Mouse (Mus musculus): ENCODE data around the gene Tarbp1. TPM values are rescaled to one million over a fixed set of nuclear protein-coding genes. Genes with fewer than 3 reads are reported as not detected.
A peak's percentile ranks its signal among the peaks of the same experiment; 100 is the strongest.
"Not testable (repeated sequence)": the region's sequence is repeated elsewhere in the genome, so short reads cannot be mapped to it uniquely, and the experiment has no call there.

The Tarbp1 gene
- total RNA-seq, 1 experiment: 9.5 TPM

GRCm38 (mm10) chr8:126481494-126482347 lies 6.9 kb upstream of the Tarbp1 start:
- Histone ChIP-seq H3K27ac (ENCODE audit: insufficient read depth, low read depth, low read length, poor library complexity, severe bottlenecking) (no peak overlapping the region), H3K4me3 (ENCODE audit: insufficient read depth in 1 of 2, low read depth in 1 of 2, low read length in 2 of 2, poor library complexity in 1 of 2, severe bottlenecking in 1 of 2) (no peak overlapping the region), H3K9ac (ENCODE audit: insufficient read depth, low read depth, low read length, poor library complexity, severe bottlenecking) (no peak overlapping the region), H3K4me1 (ENCODE audit: control insufficient read depth in 2 of 2, insufficient read depth in 2 of 2, low read length in 2 of 2, poor library complexity in 1 of 2) (no peaks in the 10 kb centered on the region), H3K36me3 (ENCODE audit: control insufficient read depth, insufficient read depth, low read length, poor library complexity, severe bottlenecking) (no peaks in the 10 kb centered on the region), H3K9me3 (ENCODE audit: control insufficient read depth, insufficient read depth, low read depth, low read length) (no peaks in the 10 kb centered on the region)
- in situ Hi-C loops (cut with MboI; ENCODE audit: low sequenced_read_pairs in 2 of 2, unreplicated experiment in 2 of 2): loop anchor here in 1 of 2 experiments (25.0 kb wide), 1 partner anchor 406 kb away; no protein-coding TSS in a partner anchor
- TF ChIP-seq CHD2 (IDR thresholded peaks at IDR 0.05; ENCODE audit: low read depth, low read length) (no peak), ZNF384 (IDR thresholded peaks at IDR 0.05; ENCODE audit: low read depth, low read length) (no peak), ZC3H11A (IDR thresholded peaks at IDR 0.05; ENCODE audit: borderline replicate concordance, low read depth, low read length) (no peak), HCFC1 (IDR thresholded peaks at IDR 0.05; ENCODE audit: borderline replicate concordance, insufficient read depth, low read length) (no peak), MAFK (IDR thresholded peaks at IDR 0.05; ENCODE audit: insufficient read depth, low read depth, low read length) (no peak)
- no peak for DNase-seq (ENCODE audit: low read depth, low spot score)

GRCm38 (mm10) chr8:126480366-126480765 lies 5.5 kb upstream of the Tarbp1 start:
- Histone ChIP-seq H3K9ac (ENCODE audit: insufficient read depth, low read depth, low read length, poor library complexity, severe bottlenecking) (no peak overlapping the region), H3K27ac (ENCODE audit: insufficient read depth, low read depth, low read length, poor library complexity, severe bottlenecking) (no peak overlapping the region), H3K36me3 (ENCODE audit: control insufficient read depth, insufficient read depth, low read length, poor library complexity, severe bottlenecking) (no peaks in the 10 kb centered on the region), H3K4me1 (ENCODE audit: control insufficient read depth in 2 of 2, insufficient read depth in 2 of 2, low read length in 2 of 2, poor library complexity in 1 of 2) (peaks cover 0 to 6% of the 10 kb centered on the region in 2 experiments; a peak in 1 of 4 replicates), H3K9me3 (ENCODE audit: control insufficient read depth, insufficient read depth, low read depth, low read length) (no peaks in the 10 kb centered on the region), H3K4me3 (ENCODE audit: insufficient read depth in 1 of 2, low read depth in 1 of 2, low read length in 2 of 2, poor library complexity in 1 of 2, severe bottlenecking in 1 of 2) (no peak overlapping the region)
- TF ChIP-seq HCFC1 (IDR thresholded peaks at IDR 0.05; ENCODE audit: borderline replicate concordance, insufficient read depth, low read length): no peak
- in situ Hi-C loops (cut with MboI; ENCODE audit: low sequenced_read_pairs in 2 of 2, unreplicated experiment in 2 of 2): loop anchor here in 1 of 2 experiments (25.0 kb wide), 1 partner anchor 407 kb away; no protein-coding TSS in a partner anchor
- no peak for DNase-seq (ENCODE audit: low read depth, low spot score)

- no peak for DNase-seq (ENCODE audit: low read depth, low spot score)
- H3K4me3 ChIP-seq (ENCODE audit: insufficient read depth in 1 of 2, low read depth in 1 of 2, low read length in 2 of 2, poor library complexity in 1 of 2, severe bottlenecking in 1 of 2): no peak overlapping the region
- H3K9ac ChIP-seq (ENCODE audit: insufficient read depth, low read depth, low read length, poor library complexity, severe bottlenecking): no peak overlapping the region
- no peaks in the 10 kb centered on the region for H3K9me3 ChIP-seq (ENCODE audit: control insufficient read depth, insufficient read depth, low read depth, low read length)
- in situ Hi-C loops (cut with MboI; ENCODE audit: low sequenced_read_pairs in 2 of 2, unreplicated experiment in 2 of 2): loop anchor here in 1 of 2 experiments (25.0 kb wide), 1 partner anchor 409 kb away; no protein-coding TSS in a partner anchor
- H3K27ac ChIP-seq (ENCODE audit: insufficient read depth, low read depth, low read length, poor library complexity, severe bottlenecking): no peak overlapping the region
- H3K36me3 ChIP-seq (ENCODE audit: control insufficient read depth, insufficient read depth, low read length, poor library complexity, severe bottlenecking): no peaks in the 10 kb centered on the region
- TF ChIP-seq MAFK (IDR thresholded peaks at IDR 0.05; ENCODE audit: insufficient read depth, low read depth, low read length) (no peak), CHD2 (IDR thresholded peaks at IDR 0.05; ENCODE audit: low read depth, low read length) (no peak), ZNF384 (IDR thresholded peaks at IDR 0.05; ENCODE audit: low read depth, low read length) (no peak), HCFC1 (IDR thresholded peaks at IDR 0.05; ENCODE audit: borderline replicate concordance, insufficient read depth, low read length) (no peak), ZC3H11A (IDR thresholded peaks at IDR 0.05; ENCODE audit: borderline replicate concordance, low read depth, low read length) (no peak)
- peaks cover 0 to 6% of the 10 kb centered on the region in 2 experiments; a peak in 1 of 4 replicates for H3K4me1 ChIP-seq (ENCODE audit: control insufficient read depth in 2 of 2, insufficient read depth in 2 of 2, low read length in 2 of 2, poor library complexity in 1 of 2)
Measured at GRCm38 (mm10) chr8:126478714-126479113, 3.8 kb upstream of the Tarbp1 start.

GRCm38 (mm10) chr8:126476151-126476855 lies 1.4 kb upstream of the Tarbp1 start:
- DNase-seq (ENCODE audit: low read depth, low spot score): peak; percentile 26

GRCm38 (mm10) chr8:126475738-126476137 lies 873 bp upstream of the Tarbp1 start:
- not testable (repeated sequence) for DNase-seq (ENCODE audit: low read depth, low spot score); H3K27ac ChIP-seq (ENCODE audit: insufficient read depth, low read depth, low read length, poor library complexity, severe bottlenecking); H3K9ac ChIP-seq (ENCODE audit: insufficient read depth, low read depth, low read length, poor library complexity, severe bottlenecking); H3K9me3 ChIP-seq (ENCODE audit: control insufficient read depth, insufficient read depth, low read depth, low read length); H3K36me3 ChIP-seq (ENCODE audit: control insufficient read depth, insufficient read depth, low read length, poor library complexity, severe bottlenecking); H3K4me1 ChIP-seq (ENCODE audit: control insufficient read depth in 2 of 2, insufficient read depth in 2 of 2, low read length in 2 of 2, poor library complexity in 1 of 2)
- in situ Hi-C loops (cut with MboI; ENCODE audit: low sequenced_read_pairs in 2 of 2, unreplicated experiment in 2 of 2): loop anchor here in 1 of 2 experiments (25.0 kb wide), 1 partner anchor 412 kb away; no protein-coding TSS in a partner anchor
- H3K4me3 ChIP-seq (ENCODE audit: insufficient read depth in 1 of 2, low read depth in 1 of 2, low read length in 2 of 2, poor library complexity in 1 of 2, severe bottlenecking in 1 of 2): peak overlapping the region in 1 of 2 experiments; percentile 4; a peak in 1 of 4 replicates

More at GRCm38 (mm10) chr8:126476151-126476855, 1.4 kb upstream of the Tarbp1 start:
- H3K36me3 ChIP-seq (ENCODE audit: control insufficient read depth, insufficient read depth, low read length, poor library complexity, severe bottlenecking); H3K9me3 ChIP-seq (ENCODE audit: control insufficient read depth, insufficient read depth, low read depth, low read length); H3K9ac ChIP-seq (ENCODE audit: insufficient read depth, low read depth, low read length, poor library complexity, severe bottlenecking); H3K4me1 ChIP-seq (ENCODE audit: control insufficient read depth in 2 of 2, insufficient read depth in 2 of 2, low read length in 2 of 2, poor library complexity in 1 of 2); H3K27ac ChIP-seq (ENCODE audit: insufficient read depth, low read depth, low read length, poor library complexity, severe bottlenecking): not testable (repeated sequence)
- in situ Hi-C loops (cut with MboI; ENCODE audit: low sequenced_read_pairs in 2 of 2, unreplicated experiment in 2 of 2): loop anchor here in 1 of 2 experiments (25.0 kb wide), 1 partner anchor 411 kb away; no protein-coding TSS in a partner anchor
- H3K4me3 ChIP-seq (ENCODE audit: insufficient read depth in 1 of 2, low read depth in 1 of 2, low read length in 2 of 2, poor library complexity in 1 of 2, severe bottlenecking in 1 of 2): peak overlapping the region in 1 of 2 experiments; percentile 22; a peak in 1 of 4 replicates
